Mouse (Mus musculus) cerebellum, adult 11-12 months (tissue): ENCODE data around the gene Dtx1.
A peak's percentile ranks its signal among the peaks of the same experiment; 100 is the strongest.

ENCODE experiments used
- DNase-seq: peaks from one replicate; pipeline ENCODE4 v3.0.0; 2022

Dtx1 gene

GRCm38 (mm10) chr5:120711827-120712226 is at the start of gene Dtx1:
TSS of gene Dtx1 (minus strand) at chr5:120711927.
- no peak for DNase-seq

DNA sequence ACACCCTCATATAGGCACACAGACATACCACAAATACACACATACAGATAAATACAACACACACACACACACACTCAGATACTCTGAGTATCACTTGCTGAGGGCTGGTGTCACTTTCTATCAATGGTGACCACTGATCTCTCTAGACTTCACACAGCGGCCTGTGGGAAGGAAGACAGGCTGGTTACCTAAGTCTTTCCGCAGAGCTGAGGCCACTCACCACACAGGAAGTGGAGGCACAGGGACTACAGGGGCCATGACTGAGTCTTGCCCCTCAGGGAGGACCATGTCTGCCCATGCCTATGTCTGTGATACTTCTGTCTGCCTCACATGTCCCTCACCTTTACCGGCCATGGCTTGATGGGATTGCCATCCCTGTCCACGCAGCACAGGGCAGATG is 42.5 kb upstream of the Dtx1 start:
- no peak for DNase-seq

- DNase-seq: no peak
Measured at GRCm38 (mm10) chr5:120752786-120753185, 41.1 kb upstream of the Dtx1 start.

DNA sequence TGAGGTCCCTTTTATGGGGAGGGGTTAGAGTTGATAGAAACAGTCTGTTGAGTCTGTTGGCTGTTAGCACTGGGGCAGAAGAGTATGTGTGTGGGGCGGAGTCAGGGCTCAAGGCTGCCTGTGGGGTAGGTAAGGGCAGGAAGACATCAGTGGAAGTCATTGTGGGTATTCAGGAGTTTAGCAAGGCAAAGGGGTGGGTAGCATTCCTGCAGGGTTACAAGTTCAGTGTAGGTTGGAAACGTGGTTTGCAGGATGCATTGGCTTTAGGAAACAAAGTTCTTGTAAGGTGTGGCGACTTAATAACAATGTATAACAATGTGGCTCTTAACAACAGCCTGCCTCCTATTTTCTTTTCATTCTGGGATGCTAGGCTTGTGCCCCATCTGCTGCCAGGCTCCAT is 39.5 kb upstream of the Dtx1 start:
- no peak for DNase-seq

GRCm38 (mm10) chr5:120749688-120750087 is 38.0 kb upstream of the Dtx1 start, which contains the start of gene Oas2:
TSS of gene Oas2 (minus strand) at chr5:120749853.
- DNase-seq: no peak

GRCm38 (mm10) chr5:120746451-120746850 is 34.7 kb upstream of the Dtx1 start:
- peak; percentile 22 for DNase-seq

- DNase-seq: no peak
Measured at GRCm38 (mm10) chr5:120742125-120742524, 30.4 kb upstream of the Dtx1 start.

DNA sequence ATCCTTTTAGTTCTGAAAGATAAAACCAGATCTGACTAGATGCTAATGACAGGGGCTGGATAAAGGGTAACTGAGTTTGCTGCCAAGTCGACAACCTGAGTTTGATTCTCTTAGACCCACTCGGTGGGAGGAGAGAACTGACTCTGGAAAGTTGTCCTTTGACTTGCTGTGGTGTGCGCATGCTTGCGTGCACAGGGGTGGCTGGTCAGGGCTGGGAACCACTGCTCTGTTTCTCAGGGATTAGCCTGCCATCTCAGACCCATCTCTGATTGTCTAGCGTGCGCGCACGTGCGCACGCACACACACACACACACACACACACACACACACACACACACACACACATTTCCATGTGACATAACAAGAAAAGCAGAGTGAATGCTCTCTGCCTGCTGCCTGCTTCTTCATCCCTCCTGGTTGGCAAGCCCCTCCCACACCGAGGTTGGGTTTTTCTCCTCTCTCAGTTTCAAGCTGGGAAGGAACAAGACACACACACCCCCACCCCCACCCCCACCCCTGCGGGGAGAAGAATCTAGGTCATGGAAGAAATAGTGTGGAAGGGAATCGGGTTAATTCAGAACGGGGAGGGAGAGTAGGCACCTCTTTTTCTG is 22.8 kb upstream of the Dtx1 start:
- no peak for DNase-seq

GRCm38 (mm10) chr5:120733696-120734095 is 22.0 kb upstream of the Dtx1 start:
- DNase-seq: no peak

DNA sequence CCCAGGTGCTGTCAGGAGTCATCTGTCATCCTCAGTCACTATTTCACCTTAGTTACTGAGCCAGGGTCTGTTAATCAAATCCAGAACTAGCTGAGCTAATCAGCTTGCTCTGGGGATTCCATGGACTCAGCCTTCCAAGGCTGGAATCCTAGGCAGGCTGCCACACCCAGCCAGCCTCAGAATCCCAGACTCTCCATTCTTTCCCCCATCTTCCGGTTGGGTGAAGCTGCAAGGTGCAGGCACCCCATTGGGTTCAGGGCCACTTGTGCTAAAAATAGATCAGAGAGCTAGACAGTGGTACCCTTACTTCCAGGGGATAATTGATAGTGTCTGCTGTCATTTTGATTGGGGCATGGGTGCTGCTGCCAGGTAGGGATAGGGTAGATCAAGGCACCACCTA is 21.0 kb upstream of the Dtx1 start:
- no peak for DNase-seq

- no peak for DNase-seq
Measured at GRCm38 (mm10) chr5:120729319-120729718, 17.6 kb upstream of the Dtx1 start.

DNA sequence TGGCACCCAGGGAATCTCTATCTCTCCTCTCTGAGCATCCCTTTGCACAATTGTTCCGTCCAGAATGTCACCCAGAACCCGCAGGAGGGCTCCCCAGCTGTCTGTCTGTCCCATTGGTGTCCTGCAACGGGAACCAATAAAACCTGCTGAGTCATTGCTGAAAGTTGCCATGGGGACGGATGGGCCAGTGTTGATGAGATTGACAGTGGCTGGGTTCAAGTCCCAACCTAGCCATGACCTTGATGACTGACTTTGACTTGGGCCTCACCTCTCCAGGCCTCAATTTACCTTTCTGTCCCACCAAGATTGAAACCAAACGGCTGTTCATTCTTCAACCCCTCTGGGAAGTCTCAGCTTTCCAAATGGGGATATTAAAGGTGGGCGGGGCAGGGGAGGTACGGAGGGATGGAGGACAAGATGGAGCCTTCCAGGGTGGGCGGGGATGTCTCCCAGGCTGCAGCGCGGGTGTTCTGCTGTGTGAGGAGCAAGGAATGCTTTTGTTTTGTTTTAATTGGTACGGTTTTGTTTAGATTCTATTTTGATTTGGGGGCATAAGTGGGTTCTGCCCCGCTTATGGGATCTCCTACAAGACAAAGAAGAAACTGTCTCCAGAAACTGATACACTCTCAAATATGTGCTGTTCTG is 14.2 kb upstream of the Dtx1 start:
- DNase-seq: no peak

- no peak for DNase-seq
Measured at GRCm38 (mm10) chr5:120721005-120721404, 9.3 kb upstream of the Dtx1 start.

- no peak for DNase-seq
Measured at GRCm38 (mm10) chr5:120718600-120719378, 7.1 kb upstream of the Dtx1 start.

GRCm38 (mm10) chr5:120717136-120717535 is 5.4 kb upstream of the Dtx1 start:
- DNase-seq: no peak

- DNase-seq: peak; percentile 77
Measured at GRCm38 (mm10) chr5:120714314-120714713, 2.6 kb upstream of the Dtx1 start.

DNA sequence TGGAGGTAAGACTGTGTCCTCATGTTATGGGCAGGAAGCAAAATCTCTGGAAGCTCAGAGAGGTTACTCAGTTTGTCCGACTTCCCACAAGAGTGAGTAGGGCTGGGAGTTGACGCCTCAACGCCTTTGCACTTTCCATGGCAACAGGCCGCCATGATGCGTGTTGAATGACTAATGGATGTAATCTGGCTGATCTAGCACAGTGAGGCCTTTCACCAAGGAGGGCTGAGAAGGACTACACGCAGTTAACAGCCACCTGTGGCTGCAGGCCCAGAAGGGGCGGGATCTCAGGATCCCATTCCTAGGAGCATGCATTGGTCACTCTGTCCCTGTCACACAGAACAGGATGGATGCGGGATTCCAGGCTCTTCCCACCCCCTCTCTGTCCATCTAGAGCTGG is 994 bp upstream of the Dtx1 start:
- peak; percentile 52 for DNase-seq

- peak; percentile 80 for DNase-seq
Measured at GRCm38 (mm10) chr5:120711416-120711815, 311 bp downstream of the Dtx1 start.

DNA sequence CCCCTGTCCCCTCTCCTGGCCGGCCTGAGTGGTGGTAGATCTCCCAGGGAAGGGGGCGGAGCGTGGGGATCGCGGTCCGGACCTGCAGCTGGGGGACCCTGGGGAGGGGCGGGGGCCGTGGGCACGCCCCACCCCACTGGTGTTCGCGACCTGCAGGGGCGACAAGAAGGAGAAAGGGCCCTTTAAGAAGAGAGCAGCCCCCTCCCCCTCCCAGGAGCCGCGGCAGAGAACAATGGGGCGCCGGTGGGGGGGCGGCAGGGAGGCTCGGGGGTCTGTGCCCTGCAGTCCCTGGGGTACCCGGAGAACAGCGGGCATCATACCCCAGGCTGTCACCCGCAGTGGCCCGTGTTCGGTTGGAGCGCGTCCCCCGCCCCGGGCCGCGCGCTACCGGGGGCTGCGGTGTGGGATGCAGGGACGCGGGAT is 890 bp downstream of the Dtx1 start:
- DNase-seq: no peak

GRCm38 (mm10) chr5:120710161-120710825 is 1.4 kb downstream of the Dtx1 start:
- DNase-seq: peak; percentile 77

GRCm38 (mm10) chr5:120706976-120707375 is 4.8 kb downstream of the Dtx1 start:
- DNase-seq: peak; percentile 26

- peak; percentile 75 for DNase-seq
Measured at GRCm38 (mm10) chr5:120706541-120706940, 5.2 kb downstream of the Dtx1 start.

- DNase-seq: peak; percentile 50
Measured at GRCm38 (mm10) chr5:120704421-120704820, 7.3 kb downstream of the Dtx1 start.
